12 mouse cellular contexts compared by ENCODE assay signal in genomic region chr17:64957495-64957894, GRCm38 (mm10).
"Had no signal": no experiment of that assay in that cellular context is flagged by ENCODE, and none has a peak within 500 bp of the region (broad histone marks: within the 10 kb centered on the region; RNA-seq: fewer than 3 reads in every experiment).

No protein-coding gene starts in this region.

- H3K9me3 ChIP-seq: liver, embryonic 13.5 days; neural tube, embryonic 13.5 days had no signal

- DNase-seq: kidney, adult 18-20 months; kidney, adult 9 months; kidney, postnatal 14 days; kidney, postnatal 4 days; liver, embryonic 13.5 days; lung, adult 2 months; lung, postnatal 14 days; lung, postnatal 4 days; thymus, adult 18-20 months; thymus, postnatal 36 days had no signal

- H3K27me3 ChIP-seq: neural tube, embryonic 13.5 days had no signal

- H3K4me3 ChIP-seq: liver, embryonic 13.5 days; myocyte; neural tube, embryonic 13.5 days had no signal

- H3K9ac ChIP-seq: liver, embryonic 13.5 days; neural tube, embryonic 13.5 days had no signal

- H3K27ac ChIP-seq: liver, embryonic 13.5 days; neural tube, embryonic 13.5 days had no signal

- H3K4me1 ChIP-seq: liver, embryonic 13.5 days; neural tube, embryonic 13.5 days had no signal

- H3K36me3 ChIP-seq: liver, embryonic 13.5 days; neural tube, embryonic 13.5 days had no signal

- H3K4me2 ChIP-seq: liver, embryonic 13.5 days; neural tube, embryonic 13.5 days had no signal
